Mouse (Mus musculus) intestine, embryonic 14.5 days (tissue): ENCODE measurements around the gene Camk2d. TPM values are rescaled to one million over a fixed set of nuclear protein-coding genes. Genes with fewer than 3 reads are reported as not detected.

ENCODE experiments used
- ATAC-seq: fragments of 200-750 bp; cut with Nextera tagmentation; replicated peaks from 2 replicates; pipeline ENCODE4 v1.8.0; 2017; ENCODE audit warnings: low read depth, moderate number of reproducible peaks, moderate TSS enrichment, moderate library complexity; ENCODE audit not compliant: low FRiP score, low TSS enrichment
- DNase-seq: peaks from one replicate; pipeline ENCODE4 v3.0.0-alpha.2; 2018; ENCODE audit warnings: low spot score
- H3K27ac ChIP-seq: fragments of 300-500 bp; sonication (generic); 2 replicates; pipeline ENCODE4 v1.5.1; 2014; ENCODE audit warnings: low read depth, mild to moderate bottlenecking, control low read depth
- H3K27me3 ChIP-seq: fragments of 300-500 bp; sonication (generic); replicated peaks from 2 replicates; pipeline ENCODE4 v1.6.1; 2014; ENCODE audit warnings: low read length, control low read depth; ENCODE audit not compliant: control insufficient read depth, insufficient read depth
- H3K36me3 ChIP-seq: fragments of 300-500 bp; sonication (generic); 2 replicates; pipeline ENCODE4 v1.6.1; 2014; ENCODE audit warnings: low read length, control low read depth; ENCODE audit not compliant: control insufficient read depth, insufficient read depth
- H3K4me1 ChIP-seq: fragments of 300-500 bp; sonication (generic); replicated peaks from 2 replicates; pipeline ENCODE4 v1.6.1; 2014; ENCODE audit warnings: low read length, control low read depth, mixed read lengths; ENCODE audit not compliant: control insufficient read depth, insufficient read depth
- H3K4me2 ChIP-seq: fragments of 300-500 bp; sonication (generic); 2 replicates; pipeline ENCODE4 v1.6.1; 2014; ENCODE audit warnings: low read length
- H3K4me3 ChIP-seq: fragments of 300-500 bp; sonication (generic); 2 replicates; pipeline ENCODE4 v1.5.1; 2014; ENCODE audit warnings: low read depth, low read length, control low read depth, mixed read lengths
- H3K9ac ChIP-seq: fragments of 300-500 bp; sonication (generic); 2 replicates; pipeline ENCODE4 v1.6.1; 2014; ENCODE audit warnings: mild to moderate bottlenecking, low read length
- H3K9me3 ChIP-seq: fragments of 300-500 bp; sonication (generic); 2 replicates; pipeline ENCODE4 v1.6.1; 2016; ENCODE audit warnings: low read length, control low read depth; ENCODE audit not compliant: control insufficient read depth
- WGBS: fragments of 180-500 bp; shearing (Covaris S2); extraction: QIAGEN DNeasy Blood & Tissue Kit; methylation state at CpG from one replicate; pipeline ENCODE4 v1.1.7; 2014; 5-methylcytosine and 5-hydroxymethylcytosine counted together
- polyA plus RNA-seq: library from polyadenylated mRNA; unstranded; fragments of >200 nt; fragmentation: Nextera tagmentation; extraction: Ambion mirVana; gene quantifications from 2 replicates; pipeline ENCODE4 v1.2.1, GENCODE M21; 2014

The Camk2d gene
- polyA plus RNA-seq, 1 experiment from 2014 or later, result 47.0 TPM

DNA sequence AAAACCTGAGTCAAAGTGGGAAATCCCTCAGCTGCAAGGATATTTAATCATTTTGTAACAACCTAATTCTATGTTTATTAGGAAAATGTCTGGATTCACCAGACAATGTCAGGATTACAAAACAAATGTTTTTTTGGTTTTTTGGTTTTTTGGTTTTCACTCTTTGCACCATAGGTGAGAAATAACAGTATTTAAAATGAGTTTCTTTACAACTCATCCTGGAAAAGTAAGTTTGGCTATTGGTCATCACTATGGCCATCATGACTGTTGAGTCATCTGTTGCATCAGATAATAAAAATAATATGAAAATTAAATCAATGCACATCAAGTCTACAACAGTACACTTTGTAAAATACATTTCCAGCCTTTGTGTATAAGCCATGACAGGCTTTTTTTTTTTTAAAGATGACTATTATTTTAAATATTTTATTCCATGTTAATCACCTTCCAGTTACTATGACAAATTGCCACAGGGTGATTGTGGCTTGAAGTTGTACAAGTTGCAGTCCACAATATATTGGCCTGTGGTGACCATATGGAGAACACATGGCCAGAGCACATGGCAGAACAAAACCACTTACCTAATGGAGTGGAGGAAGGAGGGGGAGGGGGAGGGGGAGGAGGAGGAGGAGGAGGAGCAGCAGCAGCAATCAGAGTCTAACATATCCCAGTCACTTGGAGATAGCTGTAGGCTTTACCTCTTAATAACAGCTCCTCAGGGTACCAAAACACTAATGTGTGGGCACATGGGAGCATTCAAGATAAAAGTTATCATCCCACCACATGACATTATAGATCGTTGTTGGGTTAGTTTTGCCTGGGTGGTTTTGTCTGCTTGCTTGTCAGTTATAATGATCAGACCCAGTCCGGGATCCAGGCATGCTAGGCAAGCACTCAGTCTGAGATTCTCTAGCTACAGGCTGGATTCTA lies 197.2 kb downstream of the Camk2d start:
- Histone ChIP-seq H3K4me2 (no peak overlapping the region), H3K4me3 (no peak overlapping the region), H3K36me3 (peaks cover 6% of the 10 kb centered on the region), H3K4me1 (no peaks in the 10 kb centered on the region), H3K27ac (no peak overlapping the region), H3K9ac (no peak overlapping the region), H3K27me3 (no peaks in the 10 kb centered on the region), H3K9me3 (no peaks in the 10 kb centered on the region)
- DNase-seq, result no peak
- 86% methylated on average over 2 of the region's 2 CpGs for WGBS
- ATAC-seq, result no peak

DNA sequence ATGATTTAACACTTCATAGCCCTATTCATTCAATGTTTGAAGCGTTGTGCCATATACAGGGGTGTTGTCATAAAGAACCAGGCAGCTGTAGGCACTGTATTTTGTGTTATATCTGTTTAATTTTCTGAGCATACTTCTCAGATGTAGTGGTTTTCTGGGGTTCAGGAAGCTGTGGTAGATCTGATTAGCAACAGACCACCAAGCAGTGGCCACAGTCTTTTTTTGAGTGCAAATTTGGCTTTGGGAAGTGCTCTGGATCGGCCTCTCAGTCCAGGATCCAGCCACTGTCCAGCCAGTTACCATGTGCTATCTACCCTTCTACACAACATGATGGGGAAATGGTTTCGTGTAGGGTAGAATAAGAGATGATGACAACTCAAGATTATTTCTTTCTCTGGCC lies 199.8 kb downstream of the Camk2d start:
- Histone ChIP-seq H3K4me1 (no peaks in the 10 kb centered on the region), H3K9ac (no peak overlapping the region), H3K27me3 (no peaks in the 10 kb centered on the region), H3K4me2 (no peak overlapping the region), H3K9me3 (no peaks in the 10 kb centered on the region), H3K27ac (no peak overlapping the region), H3K4me3 (no peak overlapping the region), H3K36me3 (peaks cover 7% of the 10 kb centered on the region)
- DNase-seq, result no peak
- WGBS, result 86% methylated on average over 3 of the region's 3 CpGs
- no peak for ATAC-seq

DNA sequence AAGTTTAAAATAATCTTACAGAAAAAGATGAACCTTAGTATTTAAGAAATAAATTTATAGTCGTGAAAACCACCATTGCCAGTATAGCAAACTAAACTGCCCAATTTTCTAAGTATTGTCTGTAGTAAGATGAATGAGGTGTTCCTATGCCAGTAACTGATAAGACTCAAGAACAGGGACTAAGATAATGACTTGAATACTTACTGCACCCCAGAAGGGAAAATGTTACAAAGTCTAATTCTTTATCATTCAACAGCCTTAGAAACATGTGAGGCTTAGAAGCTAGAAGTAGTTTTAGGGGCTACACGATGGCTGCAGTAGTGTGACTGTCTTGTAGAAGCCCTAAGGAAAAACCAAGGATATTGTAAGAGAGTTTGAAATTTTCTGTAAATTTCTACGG lies 200.9 kb downstream of the Camk2d start:
- no peaks in the 10 kb centered on the region for H3K27me3 ChIP-seq
- DNase-seq, result no peak
- H3K4me1 ChIP-seq, result no peaks in the 10 kb centered on the region
- 90% methylated on average over 3 of the region's 3 CpGs for WGBS
- ATAC-seq, result no peak
- no peak overlapping the region for H3K9ac ChIP-seq
- H3K4me3 ChIP-seq, result no peak overlapping the region
- H3K9me3 ChIP-seq, result no peaks in the 10 kb centered on the region
- H3K27ac ChIP-seq, result no peak overlapping the region
- no peak overlapping the region for H3K4me2 ChIP-seq
- H3K36me3 ChIP-seq, result peaks cover 7% of the 10 kb centered on the region

DNA sequence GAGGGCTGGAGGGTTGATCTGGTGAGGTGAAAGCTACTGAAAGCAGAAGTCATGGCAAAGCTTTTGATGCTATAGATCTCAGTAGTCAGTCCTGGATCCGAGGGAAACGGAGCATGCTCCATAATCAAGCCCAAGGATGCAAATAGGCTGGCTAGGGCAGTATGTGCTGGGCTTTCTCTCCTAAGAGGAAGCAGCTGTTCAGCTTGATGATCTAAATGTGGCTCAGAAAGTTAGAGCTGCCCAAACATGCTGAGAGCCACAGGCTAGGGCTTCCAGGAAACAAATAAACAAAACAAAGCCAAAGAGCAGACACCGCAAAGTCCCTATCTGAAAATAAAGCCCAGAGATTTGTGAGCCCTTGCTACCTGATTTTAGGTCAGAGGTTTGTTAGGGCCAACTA lies 201.7 kb downstream of the Camk2d start:
- ATAC-seq (no peak), DNase-seq (no peak)
- H3K4me3 ChIP-seq, result no peak overlapping the region
- H3K4me1 ChIP-seq, result no peaks in the 10 kb centered on the region
- H3K4me2 ChIP-seq, result no peak overlapping the region
- H3K9me3 ChIP-seq, result no peaks in the 10 kb centered on the region
- 92% methylated on average over 3 of the region's 3 CpGs for WGBS
- H3K27me3 ChIP-seq, result no peaks in the 10 kb centered on the region
- peaks cover 7% of the 10 kb centered on the region for H3K36me3 ChIP-seq
- no peak overlapping the region for H3K9ac ChIP-seq
- no peak overlapping the region for H3K27ac ChIP-seq

DNA sequence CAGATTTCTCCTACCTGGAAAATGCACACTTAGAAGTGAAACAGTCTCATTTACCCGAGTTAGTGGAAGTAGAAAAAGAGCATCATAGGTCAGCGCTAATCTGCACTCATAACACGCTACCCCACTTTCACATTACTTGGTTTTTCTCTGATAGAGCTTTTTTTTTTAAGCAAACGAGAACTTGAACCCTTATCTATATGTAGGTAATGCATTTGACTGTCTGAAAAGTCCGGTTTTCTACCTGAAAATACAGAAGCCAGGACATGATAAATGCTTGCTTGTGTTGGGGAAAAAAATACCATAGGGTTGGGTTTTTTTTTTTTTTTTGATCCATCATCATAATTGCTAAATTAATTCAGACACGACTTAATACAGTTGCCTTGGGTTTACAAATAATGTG lies 206.9 kb downstream of the Camk2d start:
- H3K36me3 ChIP-seq, result peaks cover 4% of the 10 kb centered on the region
- no peak overlapping the region for H3K4me3 ChIP-seq
- ATAC-seq (no peak), DNase-seq (no peak)
- no peak overlapping the region for H3K27ac ChIP-seq
- 86% methylated on average over 6 of the region's 6 CpGs for WGBS
- H3K27me3 ChIP-seq, result no peaks in the 10 kb centered on the region
- no peaks in the 10 kb centered on the region for H3K4me1 ChIP-seq
- H3K9ac ChIP-seq, result no peak overlapping the region
- no peaks in the 10 kb centered on the region for H3K9me3 ChIP-seq
- H3K4me2 ChIP-seq, result no peak overlapping the region

DNA sequence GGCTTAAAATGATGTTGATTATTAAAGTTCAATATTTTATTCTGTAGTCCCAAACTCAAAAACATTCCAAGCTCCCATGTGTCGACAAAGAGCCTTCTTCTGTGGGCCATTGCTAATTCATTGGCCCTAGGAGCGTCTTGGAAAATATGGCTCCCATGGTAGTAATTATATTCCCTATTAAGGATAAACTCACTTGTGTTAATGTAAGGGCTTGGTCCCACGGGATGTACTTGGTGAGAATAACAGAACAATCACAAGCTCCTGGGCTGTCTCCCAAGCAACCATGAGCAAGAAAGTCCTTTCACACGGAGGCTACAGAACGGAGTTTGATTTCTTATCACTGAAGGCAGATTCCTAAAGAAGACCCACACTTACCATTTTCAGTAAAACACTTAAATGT lies 208.9 kb downstream of the Camk2d start:
- no peaks in the 10 kb centered on the region for H3K4me1 ChIP-seq
- no peaks in the 10 kb centered on the region for H3K9me3 ChIP-seq
- DNase-seq (no peak), ATAC-seq (no peak)
- 86% methylated on average over 5 of the region's 5 CpGs for whole genome bisulfite sequencing
- H3K36me3 ChIP-seq, result no peaks in the 10 kb centered on the region
- no peaks in the 10 kb centered on the region for H3K27me3 ChIP-seq
- no peak overlapping the region for H3K4me2 ChIP-seq
- no peak overlapping the region for H3K4me3 ChIP-seq
- H3K9ac ChIP-seq, result no peak overlapping the region
- no peak overlapping the region for H3K27ac ChIP-seq

DNA sequence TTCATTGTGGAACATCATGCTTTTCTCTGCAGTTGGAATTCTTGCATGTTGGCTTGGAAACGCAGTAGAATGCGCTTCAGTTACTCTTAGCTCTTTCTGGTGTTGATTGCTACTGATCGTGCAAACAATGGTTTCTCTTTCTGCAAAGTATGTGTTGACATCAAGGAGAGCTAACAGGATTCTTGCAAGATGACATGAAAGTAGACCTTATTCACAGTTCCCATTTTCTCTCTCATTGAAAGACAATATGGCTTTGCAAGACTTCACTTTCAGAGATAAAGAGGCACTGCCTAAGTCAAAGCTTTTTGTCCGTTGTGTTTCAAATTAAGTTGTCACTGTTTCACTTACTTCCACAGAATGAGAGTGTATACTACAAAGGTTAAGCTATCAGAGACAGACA lies 210.0 kb downstream of the Camk2d start:
- 89% methylated on average over 4 of the region's 4 CpGs for WGBS
- ATAC-seq (no peak), DNase-seq (no peak)
- no peak overlapping the region for H3K27ac ChIP-seq
- H3K9me3 ChIP-seq, result no peaks in the 10 kb centered on the region
- H3K4me3 ChIP-seq, result no peak overlapping the region
- no peaks in the 10 kb centered on the region for H3K4me1 ChIP-seq
- no peak overlapping the region for H3K9ac ChIP-seq
- no peak overlapping the region for H3K4me2 ChIP-seq
- no peaks in the 10 kb centered on the region for H3K36me3 ChIP-seq
- no peaks in the 10 kb centered on the region for H3K27me3 ChIP-seq

DNA sequence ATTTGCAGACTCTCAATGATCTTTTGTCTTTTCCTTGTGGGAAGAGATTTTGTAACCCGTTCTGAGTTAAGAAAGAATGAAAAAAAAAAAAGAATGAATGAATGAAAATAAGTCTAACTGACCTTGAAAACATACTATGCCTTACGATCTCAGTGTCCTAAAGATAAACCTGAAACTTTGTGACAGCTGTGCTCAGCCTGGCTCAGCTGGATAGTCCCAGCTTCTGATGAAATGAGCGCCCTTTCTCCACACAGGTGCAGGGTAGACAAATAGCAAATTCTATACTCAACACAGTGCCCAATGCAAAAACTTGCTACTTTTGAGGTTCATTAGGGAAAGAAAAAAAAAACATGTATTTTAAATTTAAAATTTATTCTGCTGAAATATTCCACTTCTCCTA lies 213.8 kb downstream of the Camk2d start:
- ATAC-seq (no peak), DNase-seq (no peak)
- WGBS, result 81% methylated on average over 3 of the region's 3 CpGs
- no peaks in the 10 kb centered on the region for H3K27me3 ChIP-seq
- H3K36me3 ChIP-seq, result no peaks in the 10 kb centered on the region
- H3K9ac ChIP-seq, result no peak overlapping the region
- no peak overlapping the region for H3K4me3 ChIP-seq
- H3K9me3 ChIP-seq, result no peaks in the 10 kb centered on the region
- no peak overlapping the region for H3K27ac ChIP-seq
- no peak overlapping the region for H3K4me2 ChIP-seq
- H3K4me1 ChIP-seq, result no peaks in the 10 kb centered on the region
